Mouse (Mus musculus): ENCODE results near the gene Rlbp1. TPM values are rescaled to one million over a fixed set of nuclear protein-coding genes. Genes with fewer than 3 reads are reported as not detected.

The Rlbp1 gene
- polyA plus RNA-seq, 1 experiment from 2014 or later, result 0.39 TPM

DNA sequence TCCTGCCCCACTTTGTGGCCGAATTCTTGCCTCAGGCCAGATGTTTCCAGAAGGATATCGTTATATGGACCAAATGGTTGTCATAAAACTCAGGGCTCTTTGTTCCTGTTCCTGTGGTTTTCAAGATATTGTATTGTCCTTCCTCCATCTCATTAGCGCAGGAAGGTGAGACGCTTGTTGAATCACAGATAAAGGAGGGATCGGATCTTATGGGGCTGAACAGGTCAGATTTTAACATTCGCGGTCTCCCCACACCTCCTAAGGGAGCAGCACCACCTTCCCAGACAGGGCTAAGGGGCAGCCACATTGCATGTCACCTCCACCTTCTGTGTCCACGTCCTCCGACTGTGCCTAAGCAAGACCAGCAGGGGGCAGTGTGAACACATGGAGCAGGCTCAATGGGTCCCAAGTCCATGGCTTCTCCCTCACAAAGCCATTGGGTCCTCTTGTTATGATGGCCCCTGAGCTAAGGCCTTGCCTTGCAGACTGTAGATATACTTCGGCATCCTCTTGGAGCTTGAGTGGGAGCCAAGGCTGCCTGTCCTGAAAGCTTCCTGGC, 15.4 kb downstream of the Rlbp1 start:
- Histone ChIP-seq H3K4me2 (no peak overlapping the region), H3K4me3 (replicated peaks) (no peak overlapping the region), H3K9ac (no peak overlapping the region), H3K9me3 (replicated peaks) (no peaks in the 10 kb centered on the region), H3K27ac (no peak overlapping the region), H3K36me3 (no peaks in the 10 kb centered on the region), H3K4me1 (peaks cover 10% of the 10 kb centered on the region; the same call in 1 of the 2 replicates), H3K27me3 (no peaks in the 10 kb centered on the region)
- 28% methylated on average over 10 of the region's 10 CpGs for WGBS
- ATAC-seq (replicated peaks; ENCODE audit: low FRiP score), result peak; percentile 85

DNA sequence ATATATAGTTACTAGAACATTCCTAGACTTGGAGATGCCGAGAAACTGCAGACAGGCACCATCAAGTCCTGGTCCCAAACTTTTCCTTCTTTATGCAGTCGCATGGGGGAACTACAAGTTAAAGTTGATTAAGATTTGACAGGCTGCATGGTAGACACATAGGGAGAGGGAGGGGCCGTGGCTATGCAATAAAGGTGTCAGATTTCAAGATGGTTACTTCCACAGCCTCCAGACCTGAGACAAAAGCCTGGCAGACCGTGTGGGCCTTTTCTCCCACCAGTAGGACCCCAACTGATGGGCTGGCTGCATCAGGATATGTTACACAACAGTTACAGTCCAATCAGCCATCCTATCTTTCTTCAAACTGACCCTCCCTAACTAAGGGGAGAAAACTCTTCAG, 17.4 kb downstream of the Rlbp1 start:
- H3K4me1 ChIP-seq, result no peaks in the 10 kb centered on the region
- H3K27me3 ChIP-seq, result no peaks in the 10 kb centered on the region
- no peak overlapping the region for H3K9ac ChIP-seq
- no peak overlapping the region for H3K4me2 ChIP-seq
- 24% methylated on average over 4 of the region's 4 CpGs for WGBS
- H3K27ac ChIP-seq, result no peak overlapping the region
- no peaks in the 10 kb centered on the region for H3K36me3 ChIP-seq
- H3K9me3 ChIP-seq (replicated peaks), result no peaks in the 10 kb centered on the region
- H3K4me3 ChIP-seq (replicated peaks), result no peak overlapping the region
- no peak for ATAC-seq (replicated peaks; ENCODE audit: low FRiP score)

DNA sequence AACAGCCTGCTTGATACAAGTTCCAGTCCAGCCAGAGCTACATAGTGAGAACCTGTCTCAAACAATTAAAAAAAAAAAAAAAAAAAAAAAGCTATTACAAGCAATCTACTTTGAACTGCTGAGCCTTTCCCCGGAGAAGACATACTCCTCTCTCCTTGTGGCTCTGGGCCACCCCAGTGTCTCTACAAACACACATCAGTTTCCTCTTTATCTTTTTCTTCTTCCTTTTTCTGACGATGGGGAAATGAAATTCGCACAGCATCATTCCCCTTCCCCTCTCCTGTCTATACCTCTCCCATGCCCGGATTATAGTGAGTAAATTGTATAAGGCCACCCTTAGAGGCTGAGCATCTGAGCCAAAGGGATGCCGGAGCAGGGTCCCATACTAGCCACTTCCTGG, 18.2 kb downstream of the Rlbp1 start:
- no peaks in the 10 kb centered on the region for H3K9me3 ChIP-seq (replicated peaks)
- 74% methylated on average over 5 of the region's 5 CpGs for WGBS
- H3K36me3 ChIP-seq, result no peaks in the 10 kb centered on the region
- H3K4me2 ChIP-seq, result no peak overlapping the region
- no peak overlapping the region for H3K27ac ChIP-seq
- no peaks in the 10 kb centered on the region for H3K4me1 ChIP-seq
- H3K27me3 ChIP-seq, result no peaks in the 10 kb centered on the region
- no peak overlapping the region for H3K9ac ChIP-seq
- no peak overlapping the region for H3K4me3 ChIP-seq (replicated peaks)
- no peak for ATAC-seq (replicated peaks; ENCODE audit: low FRiP score)

DNA sequence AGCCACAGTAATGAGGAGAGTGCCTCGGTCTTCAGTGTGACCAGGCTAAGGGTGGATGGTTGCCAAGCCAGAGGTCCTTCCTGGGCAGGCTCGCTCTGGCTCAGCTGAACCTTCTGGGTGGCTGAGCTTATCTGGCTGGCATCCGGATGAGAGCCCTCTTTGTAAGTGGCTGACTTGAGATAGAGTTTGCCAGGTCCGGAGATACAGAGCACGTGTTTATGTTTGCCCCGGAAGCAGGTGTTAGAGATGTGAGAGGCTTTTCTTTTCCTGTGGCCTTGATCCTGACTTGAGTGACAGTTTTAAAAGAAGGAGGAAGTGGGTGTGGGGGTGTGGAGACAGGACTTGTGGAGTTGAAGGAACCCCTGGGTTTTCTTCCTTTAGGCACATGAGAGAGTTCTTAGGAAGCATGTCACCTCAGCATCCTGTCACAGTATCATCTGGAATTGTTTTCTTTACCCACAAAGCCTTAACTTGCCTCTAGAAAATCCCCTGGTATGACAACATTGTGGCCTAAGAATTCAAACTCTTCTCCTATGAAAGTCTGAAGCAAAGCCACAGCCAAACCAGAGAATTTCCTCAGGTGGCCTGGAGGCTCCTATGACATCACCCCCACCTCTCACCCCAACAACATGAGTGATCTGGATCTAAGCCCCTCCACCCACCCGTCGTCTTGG, 23.3 kb downstream of the Rlbp1 start:
- no peak overlapping the region for H3K27ac ChIP-seq
- 0 out of 2 replicates have a peak, but pooled peaks have one; percentile 13 for ATAC-seq (replicated peaks; ENCODE audit: low FRiP score)
- H3K4me3 ChIP-seq (replicated peaks), result no peak overlapping the region
- H3K36me3 ChIP-seq, result peaks cover 20% of the 10 kb centered on the region
- no peaks in the 10 kb centered on the region for H3K27me3 ChIP-seq
- H3K4me1 ChIP-seq, result peaks cover 16% of the 10 kb centered on the region
- H3K9ac ChIP-seq, result no peak overlapping the region
- no peak overlapping the region for H3K4me2 ChIP-seq
- no peaks in the 10 kb centered on the region for H3K9me3 ChIP-seq (replicated peaks)
- WGBS, result 58% methylated on average over 8 of the region's 8 CpGs

DNA sequence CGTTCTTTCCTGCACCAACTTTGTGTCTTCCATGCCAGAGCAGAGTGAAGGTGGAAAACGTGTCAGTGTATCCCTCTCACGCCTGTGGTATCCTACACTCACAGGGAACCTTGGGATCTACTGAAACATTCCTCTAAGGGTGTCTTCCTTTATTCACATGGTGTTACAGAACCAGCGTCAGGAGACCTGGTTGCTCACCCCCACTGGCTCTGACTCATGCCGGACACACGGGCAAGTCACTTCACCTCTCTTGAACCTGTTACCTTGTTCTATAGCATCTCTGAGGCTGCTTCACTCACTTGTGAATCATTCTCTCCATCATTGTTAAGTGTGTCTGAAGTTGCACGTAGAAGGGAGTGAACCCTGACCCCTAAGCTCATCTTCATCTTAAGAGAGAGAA, 24.0 kb downstream of the Rlbp1 start:
- 82% methylated on average over 7 of the region's 7 CpGs for WGBS
- Histone ChIP-seq H3K9ac (no peak overlapping the region), H3K4me2 (no peak overlapping the region), H3K27ac (no peak overlapping the region), H3K4me3 (replicated peaks) (no peak overlapping the region), H3K9me3 (replicated peaks) (no peaks in the 10 kb centered on the region), H3K36me3 (peaks cover 27% of the 10 kb centered on the region), H3K4me1 (peaks cover 16% of the 10 kb centered on the region), H3K27me3 (no peaks in the 10 kb centered on the region)
- ATAC-seq (replicated peaks; ENCODE audit: low FRiP score), result no peak

DNA sequence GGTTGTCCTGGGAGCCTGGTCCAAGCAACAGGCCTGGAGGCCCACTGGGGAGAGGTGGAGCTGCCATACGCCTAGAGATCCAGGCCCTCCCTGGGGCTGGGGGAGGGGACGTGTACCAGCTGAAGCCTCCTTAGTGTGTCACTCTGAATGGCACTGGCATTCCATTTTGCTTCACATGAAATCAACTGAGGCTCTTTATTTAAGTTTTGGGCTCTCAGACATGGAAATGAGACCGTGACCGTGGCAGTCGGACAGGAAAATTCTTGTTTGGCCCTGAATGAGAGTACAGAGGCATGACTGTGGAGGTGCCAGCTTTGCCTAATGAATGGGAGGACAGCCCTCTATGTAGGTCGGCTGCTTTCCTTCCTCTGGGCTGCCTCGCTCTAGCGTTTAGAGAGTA, 24.6 kb downstream of the Rlbp1 start:
- ATAC-seq (replicated peaks; ENCODE audit: low FRiP score), result no peak
- Histone ChIP-seq H3K27me3 (no peaks in the 10 kb centered on the region), H3K36me3 (peaks cover 31% of the 10 kb centered on the region), H3K27ac (no peak overlapping the region), H3K9ac (no peak overlapping the region), H3K4me2 (no peak overlapping the region), H3K4me3 (replicated peaks) (no peak overlapping the region), H3K9me3 (replicated peaks) (no peaks in the 10 kb centered on the region), H3K4me1 (peaks cover 16% of the 10 kb centered on the region)
- 72% methylated on average over 8 of the region's 8 CpGs for WGBS

DNA sequence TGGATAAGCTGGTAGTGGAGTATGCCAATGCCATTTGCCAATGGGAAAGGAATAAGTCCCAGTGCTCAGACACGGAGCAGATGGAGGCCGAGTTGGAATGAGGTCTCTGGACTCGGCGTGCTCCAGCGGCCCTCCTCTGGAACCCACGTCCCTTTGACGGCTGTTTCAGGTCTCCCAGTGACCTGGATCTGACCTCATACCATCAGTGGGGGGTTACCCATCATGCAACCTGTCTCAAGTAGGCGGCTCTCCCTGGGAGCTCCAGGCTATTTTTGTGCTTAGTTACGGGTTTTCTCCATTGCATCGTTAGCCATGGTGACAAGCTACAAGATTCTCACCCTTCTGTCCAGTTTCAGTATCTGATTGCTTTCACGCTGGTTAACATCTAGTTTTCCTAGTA, 26.8 kb downstream of the Rlbp1 start:
- H3K36me3 ChIP-seq, result peaks cover 52% of the 10 kb centered on the region
- H3K9ac ChIP-seq, result no peak overlapping the region
- no peak overlapping the region for H3K4me3 ChIP-seq (replicated peaks)
- H3K9me3 ChIP-seq (replicated peaks), result no peaks in the 10 kb centered on the region
- no peak overlapping the region for H3K4me2 ChIP-seq
- 63% methylated on average over 11 of the region's 11 CpGs for WGBS
- peaks cover 16% of the 10 kb centered on the region for H3K4me1 ChIP-seq
- no peak for ATAC-seq (replicated peaks; ENCODE audit: low FRiP score)
- no peak overlapping the region for H3K27ac ChIP-seq
- H3K27me3 ChIP-seq, result no peaks in the 10 kb centered on the region

DNA sequence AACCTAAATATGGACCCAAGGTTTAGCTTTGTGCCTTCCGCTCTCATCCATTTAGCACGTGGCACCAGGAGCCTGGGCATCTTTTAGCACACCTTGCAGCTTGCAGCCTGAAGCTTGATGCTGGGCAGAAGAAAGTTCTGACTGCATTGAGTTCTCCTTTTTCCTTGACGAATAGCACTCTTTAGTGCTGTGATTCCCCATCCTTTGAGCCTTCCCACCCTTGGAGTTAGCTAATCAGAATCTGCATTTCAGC, 27.7 kb downstream of the Rlbp1 start:
- H3K4me1 ChIP-seq, result peaks cover 16% of the 10 kb centered on the region
- peaks cover 59% of the 10 kb centered on the region for H3K36me3 ChIP-seq
- no peaks in the 10 kb centered on the region for H3K27me3 ChIP-seq
- H3K4me2 ChIP-seq, result no peak overlapping the region
- no peak overlapping the region for H3K27ac ChIP-seq
- H3K9ac ChIP-seq, result no peak overlapping the region
- H3K9me3 ChIP-seq (replicated peaks), result no peaks in the 10 kb centered on the region
- WGBS, result 92% methylated on average over 3 of the region's 3 CpGs
- no peak for ATAC-seq (replicated peaks; ENCODE audit: low FRiP score)
- no peak overlapping the region for H3K4me3 ChIP-seq (replicated peaks)

DNA sequence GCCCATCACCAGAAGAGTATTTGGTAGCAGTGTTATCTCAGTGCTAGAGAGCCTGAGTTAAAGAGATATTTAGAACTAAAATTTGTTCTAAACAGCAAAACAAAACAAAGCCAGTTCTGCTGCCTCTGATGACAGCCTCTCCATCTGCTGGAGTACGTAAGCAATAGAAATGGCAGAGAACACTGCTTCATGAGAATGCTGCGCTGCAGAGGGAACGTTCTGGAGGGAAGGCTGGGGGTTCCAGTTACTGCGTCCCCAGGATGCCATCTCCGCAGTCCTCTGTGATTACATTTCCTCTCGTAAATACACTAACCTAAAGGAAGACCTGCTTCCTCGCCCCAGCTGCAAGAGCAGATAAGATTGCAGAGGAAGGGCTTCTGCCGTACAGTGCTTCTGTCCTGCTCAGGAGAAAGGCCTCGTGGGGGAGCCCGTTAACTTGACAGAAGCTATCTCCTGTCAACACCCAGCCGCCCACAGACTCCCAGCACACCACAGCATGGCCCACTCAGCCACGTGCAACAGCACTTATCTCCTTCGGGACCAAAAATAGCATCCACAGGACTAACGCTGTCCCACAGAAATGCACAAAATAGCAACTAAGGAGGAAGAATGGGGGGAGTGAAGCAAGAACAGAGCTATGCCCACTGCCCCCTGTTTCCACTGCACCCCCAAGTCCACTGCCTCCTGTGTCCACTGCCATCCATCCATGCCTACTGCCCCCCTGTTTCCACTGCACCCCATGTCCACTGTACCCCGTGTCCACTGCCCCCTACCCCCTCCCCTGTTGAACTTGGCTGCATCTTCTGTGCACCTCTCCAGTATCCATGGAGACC, 28.3 kb downstream of the Rlbp1 start:
- peak; percentile 49; the same call in 1 of the 2 replicates for ATAC-seq (replicated peaks; ENCODE audit: low FRiP score)
- Histone ChIP-seq H3K4me3 (replicated peaks) (no peak overlapping the region), H3K9ac (no peak overlapping the region), H3K27me3 (no peaks in the 10 kb centered on the region), H3K4me2 (no peak overlapping the region), H3K27ac (no peak overlapping the region; the same call in 1 of the 2 replicates), H3K4me1 (peaks cover 16% of the 10 kb centered on the region), H3K9me3 (replicated peaks) (no peaks in the 10 kb centered on the region), H3K36me3 (peaks cover 64% of the 10 kb centered on the region)
- 54% methylated on average over 15 of the region's 15 CpGs for WGBS

DNA sequence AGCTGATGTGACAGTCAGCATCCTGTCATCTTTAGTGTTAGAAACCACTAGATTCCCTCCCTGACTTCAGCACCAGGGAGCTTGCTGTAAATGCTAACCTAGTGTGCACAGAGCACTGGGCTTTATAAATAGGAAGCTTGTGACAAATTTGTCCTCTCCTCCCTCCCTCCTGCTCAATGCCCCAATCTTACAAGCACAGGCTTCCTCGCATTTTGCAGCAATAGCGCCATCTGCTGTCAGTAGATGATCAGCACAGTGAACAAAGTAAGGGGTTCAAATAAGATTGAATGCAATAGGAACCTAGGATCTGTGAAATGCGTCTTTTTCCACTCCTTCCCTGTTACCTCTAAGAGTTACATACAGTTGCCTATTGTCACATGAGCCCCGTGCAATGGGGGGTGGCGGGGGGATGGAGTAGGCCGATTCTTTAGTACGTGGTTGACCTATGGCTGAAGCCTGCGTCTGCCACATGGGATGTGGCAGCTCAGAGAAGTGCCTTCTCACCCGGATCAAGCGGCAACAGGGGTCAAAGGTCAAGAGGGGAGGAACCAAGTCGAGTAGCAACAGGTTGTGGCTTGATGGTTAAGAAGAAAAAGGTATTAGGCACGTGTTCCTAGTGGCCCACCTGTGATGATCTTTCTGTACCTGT, 37.0 kb downstream of the Rlbp1 start:
- 33% methylated on average over 12 of the region's 12 CpGs for WGBS
- no peak overlapping the region for H3K4me2 ChIP-seq
- no peaks in the 10 kb centered on the region for H3K9me3 ChIP-seq (replicated peaks)
- no peaks in the 10 kb centered on the region for H3K4me1 ChIP-seq
- no peak overlapping the region for H3K4me3 ChIP-seq (replicated peaks)
- no peaks in the 10 kb centered on the region for H3K27me3 ChIP-seq
- ATAC-seq (replicated peaks; ENCODE audit: low FRiP score), result no peak; the same call in 1 of the 2 replicates
- H3K36me3 ChIP-seq, result peaks cover 58% of the 10 kb centered on the region
- no peak overlapping the region for H3K9ac ChIP-seq
- H3K27ac ChIP-seq, result no peak overlapping the region

DNA sequence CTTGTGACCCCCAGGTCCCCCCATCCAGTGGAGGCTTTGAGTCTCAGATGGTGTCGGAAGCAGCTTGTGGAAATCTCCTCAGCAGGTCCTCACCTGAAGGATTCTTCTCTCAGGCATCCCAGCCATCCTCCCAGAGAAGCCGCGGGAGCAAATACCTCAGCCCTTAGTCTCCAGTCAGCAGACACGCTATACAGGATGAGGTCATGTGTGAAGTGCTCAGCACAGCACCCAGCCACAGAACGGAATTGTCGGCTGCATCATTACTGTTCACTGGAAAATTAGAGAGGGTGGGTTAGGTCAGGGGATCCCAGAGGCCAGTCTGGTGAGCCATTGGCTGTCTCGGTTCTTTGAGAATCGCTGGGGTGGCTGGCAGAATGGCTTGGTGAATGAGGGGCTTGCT, 38.0 kb downstream of the Rlbp1 start:
- Histone ChIP-seq H3K4me1 (no peaks in the 10 kb centered on the region), H3K27ac (no peak overlapping the region), H3K36me3 (peaks cover 57% of the 10 kb centered on the region), H3K9me3 (replicated peaks) (no peaks in the 10 kb centered on the region), H3K4me2 (no peak overlapping the region), H3K9ac (no peak overlapping the region), H3K4me3 (replicated peaks) (no peak overlapping the region), H3K27me3 (no peaks in the 10 kb centered on the region)
- ATAC-seq (replicated peaks; ENCODE audit: low FRiP score), result no peak
- WGBS, result 81% methylated on average over 8 of the region's 8 CpGs

DNA sequence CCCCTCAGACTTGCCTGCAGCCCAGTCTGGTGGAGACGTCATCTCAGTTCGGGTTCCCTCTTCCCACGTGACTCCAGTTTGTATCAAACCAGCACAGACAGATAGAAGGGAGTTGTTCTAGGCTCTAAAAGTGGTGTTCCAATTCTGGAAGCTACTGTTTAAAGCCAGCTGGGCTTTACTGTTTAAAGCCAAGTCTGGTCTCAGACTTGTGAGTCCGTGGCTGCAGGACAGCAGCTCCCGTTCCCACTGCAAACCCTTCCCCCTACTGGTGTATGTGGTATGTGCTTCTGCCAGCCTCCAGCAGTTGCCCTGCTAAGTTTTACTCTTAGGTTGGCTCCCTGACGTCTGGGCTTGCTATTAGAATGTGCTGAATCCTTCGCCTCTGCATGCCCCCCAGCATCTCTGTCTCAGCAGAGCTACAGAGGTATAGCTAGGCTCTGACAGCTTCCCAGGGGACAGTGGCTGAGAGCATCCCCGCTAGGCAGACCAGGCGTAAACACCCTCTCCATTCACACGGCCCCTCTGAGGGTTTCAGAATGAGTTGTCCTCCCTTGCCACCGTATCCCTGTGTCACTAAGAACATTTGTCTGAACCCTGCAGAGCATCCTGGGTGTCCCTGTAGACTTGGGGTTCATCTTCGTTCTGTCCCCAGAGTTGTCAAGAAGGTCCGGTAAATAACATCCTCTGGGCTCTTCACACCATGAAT, 39.6 kb downstream of the Rlbp1 start:
- Histone ChIP-seq H3K4me2 (no peak overlapping the region), H3K4me3 (replicated peaks) (no peak overlapping the region), H3K27me3 (no peaks in the 10 kb centered on the region), H3K9me3 (replicated peaks) (no peaks in the 10 kb centered on the region), H3K36me3 (peaks cover 55% of the 10 kb centered on the region), H3K9ac (no peak overlapping the region), H3K4me1 (no peaks in the 10 kb centered on the region), H3K27ac (no peak overlapping the region)
- WGBS, result 79% methylated on average over 13 of the region's 13 CpGs
- no peak for ATAC-seq (replicated peaks; ENCODE audit: low FRiP score)
